Mouse (Mus musculus) stomach, postnatal 0 days (tissue): Measurements from ENCODE around the gene Zfp658. TPM values are rescaled to one million over a fixed set of nuclear protein-coding genes. Genes with fewer than 3 reads are reported as not detected.
A peak's percentile ranks its signal among the peaks of the same experiment; 100 is the strongest.

Source experiments
- ATAC-seq: fragments of 200-750 bp; cut with Nextera tagmentation; 2 replicates; pipeline ENCODE4 v1.8.0; 2017; ENCODE audit not compliant: low FRiP score, low TSS enrichment
- DNase-seq: peaks from one replicate; pipeline ENCODE4 v3.0.0-alpha.2; 2016; ENCODE audit warnings: low spot score
- H3K27ac ChIP-seq: fragments of 300-500 bp; sonication (generic); replicated peaks from 2 replicates; pipeline ENCODE4 v1.5.1; 2014; ENCODE audit warnings: mild to moderate bottlenecking, control low read depth
- H3K27me3 ChIP-seq: fragments of 300-500 bp; sonication (generic); 2 replicates; pipeline ENCODE4 v1.6.1; 2014; ENCODE audit warnings: low read length; ENCODE audit not compliant: control insufficient read depth, insufficient read depth
- H3K36me3 ChIP-seq: fragments of 300-500 bp; sonication (generic); 2 replicates; pipeline ENCODE4 v1.6.1; 2014; ENCODE audit warnings: low read length, mixed read lengths; ENCODE audit not compliant: control insufficient read depth, insufficient read depth
- H3K4me1 ChIP-seq: fragments of 300-500 bp; sonication (generic); replicated peaks from 2 replicates; pipeline ENCODE4 v1.6.1; 2014; ENCODE audit warnings: antibody characterized with exemption; ENCODE audit not compliant: control insufficient read depth, insufficient read depth
- H3K4me2 ChIP-seq: fragments of 300-500 bp; sonication (generic); replicated peaks from 2 replicates; pipeline ENCODE4 v1.6.1; 2014; ENCODE audit warnings: low read depth, mild to moderate bottlenecking, control low read depth, moderate library complexity
- H3K4me3 ChIP-seq: fragments of 300-500 bp; sonication (generic); 2 replicates; pipeline ENCODE4 v1.5.1; 2014; ENCODE audit warnings: low read depth, low read length, control low read depth
- H3K9ac ChIP-seq: fragments of 300-500 bp; sonication (generic); 2 replicates; pipeline ENCODE4 v1.6.1; 2014; ENCODE audit warnings: mild to moderate bottlenecking, low read length, control low read depth, mixed read lengths
- H3K9me3 ChIP-seq: fragments of 300-500 bp; sonication (generic); 2 replicates; pipeline ENCODE4 v1.6.1; 2016; ENCODE audit warnings: low read length; ENCODE audit not compliant: control insufficient read depth
- CTCF ChIP-seq: IDR thresholded peaks from 2 replicates; pipeline ENCODE4 v1.5.1; 2016; ENCODE audit warnings: antibody characterized with exemption, low read depth, mild to moderate bottlenecking, moderate library complexity
- EP300 ChIP-seq: optimal IDR thresholded peaks from 2 replicates; pipeline ENCODE3; 2016; ENCODE audit warnings: antibody characterized with exemption
- WGBS: fragments of 180-500 bp; shearing (Covaris S2); extraction: QIAGEN DNeasy Blood & Tissue Kit; methylation state at CpG from one replicate; pipeline ENCODE4 v1.1.7; 2014; 5-methylcytosine and 5-hydroxymethylcytosine counted together
- polyA plus RNA-seq: library from polyadenylated mRNA; unstranded; fragments of >200 nt; fragmentation: Nextera tagmentation; extraction: Ambion mirVana; gene quantifications from 2 replicates; pipeline ENCODE4 v1.2.1, GENCODE M21; 2015

Zfp658 gene
- polyA plus RNA-seq, result 1.2 TPM in 2 replicates

- peak within 1 kb of the TSS; percentile 78 for H3K9ac ChIP-seq
- no peaks in the 10 kb centered on the region for H3K9me3 ChIP-seq
- peak within 1 kb of the TSS; percentile 85 for H3K27ac ChIP-seq
- DNase-seq (peak; percentile 80), ATAC-seq (peak; percentile 86)
- no peaks in the 10 kb centered on the region for H3K27me3 ChIP-seq
- H3K4me2 ChIP-seq, result peak within 1 kb of the TSS; percentile 84
- no peaks in the 10 kb centered on the region for H3K36me3 ChIP-seq
- H3K4me3 ChIP-seq, result peak within 1 kb of the TSS; percentile 71
- peaks cover 7% of the 10 kb centered on the region for H3K4me1 ChIP-seq
- peak; percentile 35 for TF ChIP-seq CTCF
- no peak for TF ChIP-seq EP300
- under 1% methylated on average over 27 of the region's 27 CpGs for WGBS
Measured at GRCm38 (mm10) chr7:43562006-43562633, at the start of gene Zfp658. TSS of gene Zfp658 (plus strand) at chr7:43562256.

- no peaks in the 10 kb centered on the region for H3K27me3 ChIP-seq
- no peak overlapping the region for H3K27ac ChIP-seq
- H3K4me1 ChIP-seq, result no peaks in the 10 kb centered on the region
- 78% methylated on average over 4 of the region's 4 CpGs for WGBS
- TF ChIP-seq CTCF, result no peak
- no peak for TF ChIP-seq EP300
- no peak overlapping the region for H3K9ac ChIP-seq
- H3K9me3 ChIP-seq, result no peaks in the 10 kb centered on the region
- ATAC-seq (no peak), DNase-seq (no peak)
- no peaks in the 10 kb centered on the region for H3K36me3 ChIP-seq
- H3K4me2 ChIP-seq, result no peak overlapping the region
- no peak overlapping the region for H3K4me3 ChIP-seq
Measured at GRCm38 (mm10) chr7:43512519-43512918, 49.5 kb upstream of the Zfp658 start.

- no peak for ATAC-seq
- WGBS, result 80% methylated on average over 5 of the region's 5 CpGs
- Histone ChIP-seq H3K4me3 (no peak overlapping the region), H3K27ac (no peak overlapping the region), H3K4me1 (no peaks in the 10 kb centered on the region), H3K9me3 (no peaks in the 10 kb centered on the region), H3K4me2 (no peak overlapping the region), H3K9ac (no peak overlapping the region), H3K36me3 (no peaks in the 10 kb centered on the region), H3K27me3 (no peaks in the 10 kb centered on the region)
- TF ChIP-seq CTCF, result no peak
- TF ChIP-seq EP300, result no peak
- no peak for DNase-seq
Measured at GRCm38 (mm10) chr7:43515076-43515475, 47.0 kb upstream of the Zfp658 start.

- no peak overlapping the region for H3K4me2 ChIP-seq
- 80% methylated on average over 15 of the region's 15 CpGs for WGBS
- ATAC-seq, result no peak
- H3K27me3 ChIP-seq, result no peaks in the 10 kb centered on the region
- no peak overlapping the region for H3K27ac ChIP-seq
- H3K36me3 ChIP-seq, result no peaks in the 10 kb centered on the region
- no peak for DNase-seq
- no peak overlapping the region for H3K4me3 ChIP-seq
- TF ChIP-seq CTCF (no peak), EP300 (no peak)
- H3K9ac ChIP-seq, result no peak overlapping the region
- no peaks in the 10 kb centered on the region for H3K4me1 ChIP-seq
- no peaks in the 10 kb centered on the region for H3K9me3 ChIP-seq
Measured at GRCm38 (mm10) chr7:43518341-43518740, 43.7 kb upstream of the Zfp658 start.

- Histone ChIP-seq H3K9me3 (no peaks in the 10 kb centered on the region), H3K27me3 (no peaks in the 10 kb centered on the region), H3K4me3 (no peak overlapping the region), H3K4me2 (no peak overlapping the region), H3K4me1 (no peaks in the 10 kb centered on the region), H3K27ac (no peak overlapping the region), H3K9ac (no peak overlapping the region), H3K36me3 (no peaks in the 10 kb centered on the region)
- no peak for DNase-seq
- WGBS, result 77% methylated on average over 2 of the region's 2 CpGs
- no peak for TF ChIP-seq EP300
- no peak for TF ChIP-seq CTCF
- no peak for ATAC-seq
Measured at GRCm38 (mm10) chr7:43522776-43523175, 39.3 kb upstream of the Zfp658 start.

GRCm38 (mm10) chr7:43525313-43525712 is 36.7 kb upstream of the Zfp658 start:
- Histone ChIP-seq H3K9me3 (no peaks in the 10 kb centered on the region), H3K4me2 (no peak overlapping the region), H3K9ac (no peak overlapping the region), H3K36me3 (no peaks in the 10 kb centered on the region), H3K27me3 (no peaks in the 10 kb centered on the region), H3K27ac (no peak overlapping the region), H3K4me3 (no peak overlapping the region), H3K4me1 (no peaks in the 10 kb centered on the region)
- no peak for ATAC-seq
- no peak for DNase-seq
- TF ChIP-seq CTCF, result peak; percentile 32; the same call in 1 of the 2 replicates
- no peak for TF ChIP-seq EP300
- 54% methylated on average over 3 of the region's 3 CpGs for WGBS
